Mouse (Mus musculus): ENCODE data around the gene Arpp21. TPM values are rescaled to one million over a fixed set of nuclear protein-coding genes. Genes with fewer than 3 reads are reported as not detected.

Arpp21 gene
- polyA plus RNA-seq, 1 experiment from 2014 or later: 0.77 TPM

- no peak overlapping the region for H3K4me2 ChIP-seq
- H3K27me3 ChIP-seq: peaks cover 18% of the 10 kb centered on the region
- no peak overlapping the region for H3K9ac ChIP-seq
- H3K9me3 ChIP-seq (replicated peaks): no peaks in the 10 kb centered on the region
- no peaks in the 10 kb centered on the region for H3K36me3 ChIP-seq (replicated peaks)
- H3K27ac ChIP-seq (replicated peaks): no peak overlapping the region
- no peak for ATAC-seq (ENCODE audit: insufficient read depth)
- no peaks in the 10 kb centered on the region for H3K4me1 ChIP-seq (replicated peaks)
- 54% methylated on average over 4 of the region's 4 CpGs for WGBS (ENCODE audit: insufficient replicate concordance)
- H3K4me3 ChIP-seq (replicated peaks): no peak overlapping the region
Measured at GRCm38 (mm10) chr9:112124184-112124583, 111.6 kb downstream of the Arpp21 start.

- 76% methylated on average over 6 of the region's 6 CpGs for WGBS (ENCODE audit: insufficient replicate concordance)
- Histone ChIP-seq H3K4me3 (replicated peaks) (no peak overlapping the region), H3K4me2 (no peak overlapping the region), H3K4me1 (replicated peaks) (no peaks in the 10 kb centered on the region), H3K9ac (no peak overlapping the region), H3K9me3 (replicated peaks) (no peaks in the 10 kb centered on the region), H3K27ac (replicated peaks) (no peak overlapping the region), H3K27me3 (peaks cover 25% of the 10 kb centered on the region), H3K36me3 (replicated peaks) (no peaks in the 10 kb centered on the region)
- no peak for ATAC-seq (ENCODE audit: insufficient read depth)
Measured at GRCm38 (mm10) chr9:112123421-112123828, 112.3 kb downstream of the Arpp21 start.

GRCm38 (mm10) chr9:112119535-112119934, 116.2 kb downstream of the Arpp21 start:
- no peaks in the 10 kb centered on the region for H3K9me3 ChIP-seq (replicated peaks)
- H3K36me3 ChIP-seq (replicated peaks): no peaks in the 10 kb centered on the region
- H3K4me3 ChIP-seq (replicated peaks): no peak overlapping the region
- no peak overlapping the region for H3K4me2 ChIP-seq
- H3K4me1 ChIP-seq (replicated peaks): no peaks in the 10 kb centered on the region
- WGBS (ENCODE audit: insufficient replicate concordance): 44% methylated on average over 3 of the region's 3 CpGs
- H3K27ac ChIP-seq (replicated peaks): no peak overlapping the region
- H3K9ac ChIP-seq: no peak overlapping the region
- ATAC-seq (ENCODE audit: insufficient read depth): no peak
- peaks cover 39% of the 10 kb centered on the region for H3K27me3 ChIP-seq

DNA sequence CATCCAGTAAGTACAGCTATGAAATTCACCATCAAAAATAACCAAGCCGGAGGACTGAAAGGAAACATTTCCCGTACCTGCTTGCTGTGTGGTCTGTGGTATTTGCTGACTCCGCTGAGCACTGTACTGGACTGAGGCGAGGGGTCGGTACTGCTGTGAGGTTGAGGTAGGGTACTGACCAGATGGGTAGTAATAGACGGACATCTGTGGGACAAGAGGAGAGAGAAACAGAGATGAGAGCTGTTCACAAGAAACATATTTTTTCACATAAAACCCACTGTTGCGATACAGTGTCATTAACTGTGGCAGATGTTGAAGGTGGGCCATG, 116.7 kb downstream of the Arpp21 start:
- H3K27me3 ChIP-seq: peaks cover 39% of the 10 kb centered on the region
- WGBS (ENCODE audit: insufficient replicate concordance): 16% methylated on average over 7 of the region's 7 CpGs
- no peak for ATAC-seq (ENCODE audit: insufficient read depth)

DNA sequence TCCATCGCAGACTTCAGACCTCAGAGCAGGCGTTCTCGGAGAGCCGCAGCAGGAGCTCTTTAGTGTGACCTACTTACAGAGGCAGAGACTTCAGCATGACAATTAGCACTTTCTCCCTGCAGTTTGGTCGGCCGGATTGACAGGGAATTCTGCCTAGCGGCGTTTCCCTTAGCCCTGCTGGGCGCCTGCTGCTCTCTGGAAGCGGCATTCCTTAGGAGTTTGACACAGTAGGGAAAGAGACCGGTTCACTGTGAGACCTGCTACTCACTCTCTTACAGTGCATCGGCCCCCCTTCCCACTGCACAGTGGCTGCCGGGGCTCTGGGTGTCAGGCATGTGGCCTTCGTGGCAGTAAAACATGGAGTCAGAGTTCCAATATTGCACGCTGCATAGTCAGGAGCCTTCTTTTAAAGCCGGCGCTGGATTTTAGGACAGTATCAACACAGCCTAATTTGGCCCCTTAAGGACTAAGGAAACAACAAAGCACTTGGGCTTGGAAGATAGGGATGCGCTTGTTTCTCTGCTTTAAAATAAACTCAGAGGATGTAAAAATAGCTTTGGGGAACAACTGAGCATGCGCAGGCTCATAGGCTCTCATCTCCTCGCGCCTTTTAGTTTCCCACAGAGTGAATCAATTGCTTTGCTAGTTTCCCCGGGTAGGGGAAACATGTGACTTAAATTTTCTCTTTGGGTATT, 117.2 kb downstream of the Arpp21 start:
- Histone ChIP-seq H3K9ac (no peak overlapping the region), H3K27ac (replicated peaks) (no peak overlapping the region), H3K4me2 (no peak overlapping the region; the same call in 1 of the 2 replicates), H3K4me3 (replicated peaks) (no peak overlapping the region), H3K36me3 (replicated peaks) (no peaks in the 10 kb centered on the region), H3K27me3 (peaks cover 39% of the 10 kb centered on the region), H3K4me1 (replicated peaks) (no peaks in the 10 kb centered on the region), H3K9me3 (replicated peaks) (no peaks in the 10 kb centered on the region)
- ATAC-seq (ENCODE audit: insufficient read depth): no peak
- WGBS (ENCODE audit: insufficient replicate concordance): 11% methylated on average over 22 of the region's 22 CpGs

More for the DNA sequence above, 116.7 kb downstream of the Arpp21 start:
- Histone ChIP-seq H3K36me3 (replicated peaks) (no peaks in the 10 kb centered on the region), H3K9ac (no peak overlapping the region), H3K4me2 (no peak overlapping the region), H3K27ac (replicated peaks) (no peak overlapping the region), H3K4me1 (replicated peaks) (no peaks in the 10 kb centered on the region), H3K9me3 (replicated peaks) (no peaks in the 10 kb centered on the region), H3K4me3 (replicated peaks) (no peak overlapping the region)

DNA sequence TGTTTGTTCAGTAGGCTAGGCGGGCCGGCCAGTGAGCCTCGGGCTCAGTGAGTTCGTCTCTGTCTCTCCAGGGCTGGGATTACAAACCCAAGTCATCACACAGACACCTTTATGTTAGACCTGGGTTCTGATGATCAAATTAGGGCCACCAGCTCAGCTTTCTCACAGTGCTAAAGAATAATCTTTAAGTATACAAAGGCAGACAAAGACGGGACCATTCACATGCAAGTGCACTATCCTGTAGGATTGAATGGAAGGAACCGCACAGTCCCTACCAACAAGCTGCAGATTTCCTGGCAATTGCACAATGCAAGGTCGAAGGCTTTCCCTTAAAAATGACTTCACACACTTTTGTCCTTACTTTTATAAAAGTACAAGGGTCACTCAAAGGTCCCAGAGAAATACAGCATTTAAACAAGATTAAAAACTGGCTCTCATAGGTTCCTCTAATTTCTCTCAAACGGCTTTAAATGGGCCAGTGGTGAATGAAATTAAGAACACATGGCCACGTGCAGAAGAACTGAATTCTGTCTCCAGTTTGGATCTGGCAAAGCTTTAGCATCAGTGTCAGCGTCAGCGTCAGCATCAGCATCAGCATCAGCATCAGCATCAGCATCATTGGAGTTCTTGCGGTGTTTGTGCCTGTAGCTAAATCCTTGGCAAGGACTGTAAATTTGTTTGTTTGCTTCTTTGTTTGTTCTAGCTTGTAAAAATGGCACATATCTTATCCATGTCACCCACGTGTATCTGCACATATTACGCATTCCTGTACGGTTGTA, 117.9 kb downstream of the Arpp21 start:
- no peak overlapping the region for H3K4me2 ChIP-seq

GRCm38 (mm10) chr9:112111610-112112009, 124.1 kb downstream of the Arpp21 start:
- 53% methylated on average over 5 of the region's 5 CpGs for WGBS (ENCODE audit: insufficient replicate concordance)
- Histone ChIP-seq H3K4me3 (replicated peaks) (no peak overlapping the region), H3K36me3 (replicated peaks) (no peaks in the 10 kb centered on the region), H3K4me1 (replicated peaks) (no peaks in the 10 kb centered on the region), H3K9ac (no peak overlapping the region), H3K27ac (replicated peaks) (no peak overlapping the region), H3K27me3 (no peaks in the 10 kb centered on the region), H3K4me2 (no peak overlapping the region), H3K9me3 (replicated peaks) (no peaks in the 10 kb centered on the region)
- ATAC-seq (ENCODE audit: insufficient read depth): no peak

More for the DNA sequence above, 117.9 kb downstream of the Arpp21 start:
- Histone ChIP-seq H3K4me3 (replicated peaks) (no peak overlapping the region), H3K9me3 (replicated peaks) (no peaks in the 10 kb centered on the region), H3K36me3 (replicated peaks) (no peaks in the 10 kb centered on the region), H3K27ac (replicated peaks) (no peak overlapping the region), H3K27me3 (peaks cover 39% of the 10 kb centered on the region), H3K9ac (no peak overlapping the region), H3K4me1 (replicated peaks) (no peaks in the 10 kb centered on the region)
- WGBS (ENCODE audit: insufficient replicate concordance): 38% methylated on average over 15 of the region's 15 CpGs
- ATAC-seq (ENCODE audit: insufficient read depth): no peak

DNA sequence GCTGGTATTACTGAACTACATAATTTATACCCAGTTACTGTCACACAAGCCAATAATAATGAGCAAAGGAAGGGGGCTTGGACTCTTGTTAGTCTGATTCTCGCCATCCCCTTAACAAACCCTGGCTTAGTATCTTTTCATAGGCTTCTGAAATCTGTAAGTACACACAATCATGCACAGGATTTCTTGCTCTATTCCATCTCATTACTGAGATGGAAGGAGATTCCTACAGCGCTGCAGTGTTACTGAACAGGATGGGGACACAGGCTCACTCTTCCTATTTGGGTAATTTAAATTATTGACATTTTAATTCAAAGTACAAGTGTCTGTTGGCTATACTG, 132.9 kb downstream of the Arpp21 start:
- 63% methylated on average over 2 of the region's 2 CpGs for WGBS (ENCODE audit: insufficient replicate concordance)
- ATAC-seq (ENCODE audit: insufficient read depth): no peak
- H3K27ac ChIP-seq (replicated peaks): no peak overlapping the region

DNA sequence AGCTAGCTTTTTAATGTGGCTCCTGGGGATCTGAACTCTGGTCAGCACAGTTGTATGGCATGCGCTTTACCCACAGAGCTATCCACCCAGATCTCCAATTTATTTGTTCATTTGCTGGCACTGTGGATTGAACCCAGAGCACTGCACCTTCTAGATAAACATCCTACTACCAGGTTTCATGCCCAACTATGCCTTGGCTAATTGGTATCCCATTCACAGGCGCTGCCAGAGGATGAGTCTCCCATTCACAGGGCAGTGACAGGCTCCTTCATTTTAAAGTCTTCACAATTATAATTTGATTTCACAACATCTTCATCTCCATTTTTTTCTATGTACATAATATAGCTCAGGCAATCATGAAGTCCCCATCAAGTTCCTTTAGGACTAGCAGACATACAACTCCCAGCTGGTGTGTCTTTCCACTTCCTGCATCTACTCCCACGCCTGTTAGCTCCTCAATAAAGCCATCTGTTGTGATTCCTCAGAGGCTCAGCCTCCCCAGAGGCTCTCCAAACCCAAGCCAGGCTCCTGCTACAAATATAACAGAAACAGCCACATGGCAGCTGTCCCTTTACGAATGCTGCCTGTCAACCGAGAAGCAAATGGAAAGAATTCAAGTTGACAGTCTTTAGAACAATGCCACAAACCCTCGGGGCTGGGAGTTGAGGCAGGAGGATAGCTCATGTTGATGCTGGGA, 133.4 kb downstream of the Arpp21 start:
- H3K27ac ChIP-seq (replicated peaks): no peak overlapping the region
- H3K4me2 ChIP-seq: no peak overlapping the region
- no peaks in the 10 kb centered on the region for H3K27me3 ChIP-seq
- WGBS (ENCODE audit: insufficient replicate concordance): 53% methylated on average over 6 of the region's 6 CpGs
- H3K9ac ChIP-seq: no peak overlapping the region
- no peaks in the 10 kb centered on the region for H3K36me3 ChIP-seq (replicated peaks)
- no peaks in the 10 kb centered on the region for H3K4me1 ChIP-seq (replicated peaks)
- H3K9me3 ChIP-seq (replicated peaks): no peaks in the 10 kb centered on the region
- H3K4me3 ChIP-seq (replicated peaks): no peak overlapping the region
- no peak for ATAC-seq (ENCODE audit: insufficient read depth)

More for the DNA sequence above, 132.9 kb downstream of the Arpp21 start:
- Histone ChIP-seq H3K36me3 (replicated peaks) (no peaks in the 10 kb centered on the region), H3K27me3 (no peaks in the 10 kb centered on the region), H3K4me2 (no peak overlapping the region), H3K4me1 (replicated peaks) (no peaks in the 10 kb centered on the region), H3K9ac (no peak overlapping the region), H3K4me3 (replicated peaks) (no peak overlapping the region), H3K9me3 (replicated peaks) (no peaks in the 10 kb centered on the region)

DNA sequence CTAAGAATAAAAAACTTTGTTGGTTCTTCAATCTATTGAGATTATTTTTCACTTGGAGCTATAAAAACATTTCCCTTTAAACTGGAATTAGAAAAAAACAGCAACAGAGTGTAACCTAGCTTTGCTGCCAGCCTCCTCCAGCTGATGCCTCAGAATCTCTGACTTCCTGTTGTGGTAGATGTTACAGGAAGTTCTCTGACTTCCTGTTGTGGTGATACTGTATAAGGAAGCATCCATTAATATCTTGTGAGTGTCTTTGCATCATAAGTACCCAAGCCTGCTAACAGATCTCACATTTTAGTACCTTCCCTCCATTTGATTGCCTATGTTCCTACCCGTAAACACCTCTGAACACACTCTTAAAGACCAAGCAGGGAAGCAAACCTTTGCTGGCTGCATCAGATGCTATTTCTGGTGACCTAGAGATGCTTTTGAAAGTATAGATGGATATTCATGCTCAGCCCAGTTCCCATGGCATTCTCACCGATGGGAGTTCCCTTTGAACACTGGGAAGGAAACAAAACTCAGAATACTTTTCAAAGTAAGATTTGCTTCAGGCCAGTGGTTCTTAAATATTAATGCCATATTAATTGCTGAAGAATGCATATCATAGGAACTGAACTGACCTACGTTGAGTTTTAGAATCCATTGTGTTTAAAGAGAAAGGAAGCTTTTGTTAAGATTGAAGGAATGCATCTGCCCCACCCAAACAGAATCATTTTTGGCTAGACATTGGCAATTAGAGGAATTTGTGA, 134.7 kb downstream of the Arpp21 start:
- no peak overlapping the region for H3K27ac ChIP-seq (replicated peaks)
- H3K27me3 ChIP-seq: no peaks in the 10 kb centered on the region
- no peaks in the 10 kb centered on the region for H3K9me3 ChIP-seq (replicated peaks)
- H3K4me3 ChIP-seq (replicated peaks): no peak overlapping the region
- H3K4me1 ChIP-seq (replicated peaks): no peaks in the 10 kb centered on the region
- no peaks in the 10 kb centered on the region for H3K36me3 ChIP-seq (replicated peaks)
- no peak for ATAC-seq (ENCODE audit: insufficient read depth)
- no peak overlapping the region for H3K9ac ChIP-seq
- H3K4me2 ChIP-seq: no peak overlapping the region
- WGBS (ENCODE audit: insufficient replicate concordance): 55% methylated on average over 3 of the region's 3 CpGs

DNA sequence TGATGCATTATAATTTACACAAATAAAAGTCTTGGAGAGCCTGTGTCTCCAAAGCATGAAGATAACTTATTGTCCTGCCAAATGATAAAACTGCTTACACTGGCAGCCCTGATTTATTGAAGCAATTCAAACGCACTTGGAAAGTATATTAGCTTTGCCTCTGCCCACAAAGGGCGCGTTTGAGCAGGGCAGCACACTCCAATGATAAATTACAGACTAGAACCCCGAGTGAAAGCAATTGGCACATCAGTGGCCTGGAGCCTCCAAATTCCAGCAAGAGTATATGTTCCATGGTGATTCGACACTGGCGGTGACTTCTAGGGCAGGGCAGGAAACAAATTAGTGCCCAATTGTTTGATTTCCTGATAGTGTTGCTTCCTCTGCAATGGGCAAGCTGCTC, 137.5 kb downstream of the Arpp21 start:
- 59% methylated on average over 6 of the region's 6 CpGs for WGBS (ENCODE audit: insufficient replicate concordance)
- H3K36me3 ChIP-seq (replicated peaks): no peaks in the 10 kb centered on the region
- H3K4me2 ChIP-seq: no peak overlapping the region
- H3K27me3 ChIP-seq: no peaks in the 10 kb centered on the region
- H3K4me1 ChIP-seq (replicated peaks): no peaks in the 10 kb centered on the region
- no peak overlapping the region for H3K9ac ChIP-seq
- H3K27ac ChIP-seq (replicated peaks): no peak overlapping the region
- no peak for ATAC-seq (ENCODE audit: insufficient read depth)
- H3K9me3 ChIP-seq (replicated peaks): no peaks in the 10 kb centered on the region
- no peak overlapping the region for H3K4me3 ChIP-seq (replicated peaks)
